Mouse (Mus musculus) megakaryocyte progenitor cell, adult 5-6 weeks (primary cell): Measurements from ENCODE around the gene Ppcdc. TPM values are rescaled to one million over a fixed set of nuclear protein-coding genes. Genes with fewer than 3 reads are reported as not detected.

Experiments
- ATAC-seq: replicated peaks from 2 replicates; pipeline ENCODE4 v1.8.0; 2016; ENCODE audit warnings: mild to moderate bottlenecking, moderate TSS enrichment, inconsistent platforms; ENCODE audit not compliant: poor library complexity
- total RNA-seq, 2 experiments: library from RNA; stranded (forward) in 1 of 2; stranded (reverse) in 1 of 2; fragments of 157-497, 149-512 nt in 1 of 2; fragments of 200-1000 nt in 1 of 2; gene quantifications; 2 replicates each; pipeline versions ENCODE4 v1.2.3 to v1.2.4; 2015 to 2017

The Ppcdc gene
- total RNA-seq (2015) (13.4 and 15.4 TPM in 2 replicates), total RNA-seq (2017) (15.9 and 19.1 TPM in 2 replicates)

GRCm38 (mm10) chr9:57439522-57440295, at the start of gene Ppcdc:
Ppcdc (minus strand) TSS chr9:57440124.
- ATAC-seq: peak; percentile 98

- ATAC-seq: 0 out of 2 replicates have a peak, but pooled peaks have one; percentile 37
These were observed 47.9 kb upstream of the Ppcdc start for GRCm38 (mm10) chr9:57487807-57488206.

- peak; percentile 91 for ATAC-seq
These were observed 45.9 kb upstream of the Ppcdc start for GRCm38 (mm10) chr9:57485774-57486173.

- no peak for ATAC-seq
These were observed 29.0 kb upstream of the Ppcdc start for GRCm38 (mm10) chr9:57468914-57469313.

GRCm38 (mm10) chr9:57467896-57468549, 28.1 kb upstream of the Ppcdc start, which contains the start of gene Scamp5:
Scamp5 (minus strand) TSS chr9:57468060.
- ATAC-seq: peak; percentile 99

GRCm38 (mm10) chr9:57467271-57467771, 27.4 kb upstream of the Ppcdc start:
- no peak for ATAC-seq

GRCm38 (mm10) chr9:57466101-57466500, 26.2 kb upstream of the Ppcdc start:
- ATAC-seq: peak; percentile 33

GRCm38 (mm10) chr9:57462866-57463265, 22.9 kb upstream of the Ppcdc start:
- no peak for ATAC-seq

GRCm38 (mm10) chr9:57459707-57460106, 19.8 kb upstream of the Ppcdc start:
- 0 out of 2 replicates have a peak, but pooled peaks have one; percentile 39 for ATAC-seq

GRCm38 (mm10) chr9:57453516-57453915, 13.6 kb upstream of the Ppcdc start:
- ATAC-seq: no peak

- ATAC-seq: no peak
These were observed 12.9 kb upstream of the Ppcdc start for GRCm38 (mm10) chr9:57452624-57453462.

GRCm38 (mm10) chr9:57449715-57450114, 9.8 kb upstream of the Ppcdc start:
- ATAC-seq: peak; percentile 55

- no peak for ATAC-seq
These were observed 696 bp upstream of the Ppcdc start for GRCm38 (mm10) chr9:57440620-57441019.

- no peak for ATAC-seq
These were observed 841 bp downstream of the Ppcdc start for GRCm38 (mm10) chr9:57439083-57439482.

- ATAC-seq: no peak
These were observed 1.9 kb downstream of the Ppcdc start for GRCm38 (mm10) chr9:57437896-57438614.

- ATAC-seq: no peak
These were observed 3.8 kb downstream of the Ppcdc start for GRCm38 (mm10) chr9:57436166-57436565.

GRCm38 (mm10) chr9:57434405-57435165, 5.3 kb downstream of the Ppcdc start:
- no peak for ATAC-seq

- ATAC-seq: peak; percentile 78
These were observed 6.6 kb downstream of the Ppcdc start for GRCm38 (mm10) chr9:57433097-57434032.
